Mouse (Mus musculus) stomach, postnatal 0 days (tissue): ENCODE results near the gene Map3k14.

Experiments
- CTCF ChIP-seq: IDR thresholded peaks from 2 replicates; pipeline ENCODE4 v1.5.1; 2016; ENCODE audit warnings: antibody characterized with exemption, low read depth, mild to moderate bottlenecking, moderate library complexity
- EP300 ChIP-seq: optimal IDR thresholded peaks from 2 replicates; pipeline ENCODE3; 2016; ENCODE audit warnings: antibody characterized with exemption

DNA sequence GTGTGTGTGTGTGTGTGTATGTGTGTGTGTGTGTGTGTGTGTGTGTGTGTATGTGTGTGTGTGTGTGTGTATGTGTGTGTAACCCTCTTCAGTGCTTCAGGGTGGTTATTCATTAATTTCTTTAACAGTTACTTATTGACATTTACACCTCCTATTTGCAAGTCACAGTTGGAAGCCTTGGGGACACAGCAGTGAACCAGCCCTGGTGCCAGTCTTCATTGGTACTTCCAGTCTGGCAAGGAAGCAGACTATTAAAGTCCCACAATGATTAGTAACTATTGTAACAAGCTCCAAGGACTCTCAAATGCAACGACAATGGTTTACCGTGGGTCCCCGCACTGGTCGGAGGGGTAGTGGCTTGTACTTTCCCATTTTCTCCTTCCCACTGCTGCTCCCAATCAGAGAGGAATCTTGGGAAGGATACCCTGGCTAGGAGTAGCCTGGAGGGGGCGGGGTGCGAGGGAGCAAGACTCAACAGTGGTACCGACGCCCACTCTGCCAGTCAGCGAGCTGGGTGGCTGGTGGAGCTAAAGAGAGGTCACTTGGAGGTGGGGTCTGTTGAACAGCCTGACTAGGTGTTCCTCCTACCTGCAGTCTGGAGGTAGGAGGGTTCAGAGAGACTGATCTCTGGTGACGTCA is 47.6 kb upstream of the Map3k14 start:
- TF ChIP-seq EP300 (no peak), CTCF (no peak)
